Mouse (Mus musculus): ENCODE results near the gene Clic5.

The Clic5 gene

DNA sequence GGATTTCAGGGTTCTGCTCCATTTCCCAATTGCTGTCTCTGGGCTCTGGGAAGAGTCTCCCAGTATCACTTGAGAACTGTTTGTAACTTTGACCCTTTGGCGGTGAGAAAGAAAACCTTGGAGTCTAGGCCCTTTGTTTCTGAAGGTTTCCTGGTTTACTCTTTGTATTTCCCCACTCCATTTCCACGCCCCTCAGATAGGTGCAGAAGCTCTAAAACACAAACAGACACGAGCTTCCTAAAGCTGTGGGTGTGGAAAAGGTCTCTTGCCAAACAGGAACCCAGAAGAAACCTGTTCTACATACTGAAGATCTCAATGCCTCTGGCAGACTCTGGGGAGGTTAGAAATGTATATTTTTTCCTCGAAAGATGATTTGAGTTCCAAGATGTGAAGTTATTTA lies 10.8 kb downstream of the Clic5 start:
- no peak for DNase-seq (ENCODE audit: low spot score)

DNA sequence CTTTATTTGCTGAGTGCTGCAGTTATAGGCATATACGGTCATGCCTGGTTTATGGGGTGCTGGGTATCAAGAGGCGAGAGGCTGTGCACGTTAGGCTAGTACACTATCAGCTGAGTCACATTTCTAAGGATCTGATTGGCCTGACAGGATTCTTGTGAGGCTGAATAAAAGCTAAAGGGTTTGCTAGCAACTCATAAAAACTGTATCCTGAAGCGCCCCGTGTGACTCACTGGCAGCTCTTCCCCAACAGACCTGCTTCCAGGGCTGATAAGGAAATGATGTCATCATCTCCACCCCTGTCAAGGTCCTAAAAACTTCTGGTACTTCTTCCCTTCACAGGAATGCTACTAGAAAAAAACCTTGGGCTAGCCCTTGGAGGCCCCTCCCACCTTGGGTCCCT lies 14.6 kb downstream of the Clic5 start:
- DNase-seq (ENCODE audit: low spot score): no peak

GRCm38 (mm10) chr17:44204787-44205186 lies 16.4 kb downstream of the Clic5 start:
- no peak for DNase-seq (ENCODE audit: low spot score)

GRCm38 (mm10) chr17:44205562-44205961 lies 17.2 kb downstream of the Clic5 start:
- DNase-seq (ENCODE audit: low spot score): no peak

GRCm38 (mm10) chr17:44208900-44209299 lies 20.5 kb downstream of the Clic5 start:
- no peak for DNase-seq (ENCODE audit: low spot score)

DNA sequence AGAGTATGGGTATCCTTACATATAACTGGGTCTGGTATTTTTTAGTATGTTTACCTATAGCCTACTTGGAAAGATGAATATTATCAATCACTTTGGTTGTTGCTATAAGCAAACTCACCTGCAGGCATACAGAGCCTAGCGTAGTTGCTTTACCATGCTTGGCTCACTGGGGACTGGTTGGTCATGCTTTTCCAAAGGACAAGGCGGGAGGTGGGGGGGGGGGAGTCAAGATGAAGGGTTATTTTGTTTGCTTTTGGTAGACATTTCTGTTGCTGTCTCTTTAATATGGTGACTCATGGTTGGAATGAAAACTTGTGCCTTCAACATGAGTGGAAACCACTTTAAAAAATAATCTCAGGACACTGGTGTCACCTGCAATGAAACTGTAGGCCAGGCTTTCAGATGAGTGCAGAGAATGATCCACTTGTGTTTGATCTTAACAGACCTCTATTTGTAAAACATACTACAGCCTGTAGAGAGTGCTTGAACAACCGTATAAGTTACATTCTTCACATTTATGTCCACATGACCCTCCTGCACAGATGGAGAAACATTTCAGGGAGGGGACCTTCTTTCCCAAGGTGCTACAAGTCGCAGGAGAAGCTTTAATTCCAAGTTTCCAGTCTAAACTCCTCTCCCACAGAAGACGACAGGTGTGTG lies 24.7 kb downstream of the Clic5 start:
- DNase-seq (ENCODE audit: low spot score): no peak

DNA sequence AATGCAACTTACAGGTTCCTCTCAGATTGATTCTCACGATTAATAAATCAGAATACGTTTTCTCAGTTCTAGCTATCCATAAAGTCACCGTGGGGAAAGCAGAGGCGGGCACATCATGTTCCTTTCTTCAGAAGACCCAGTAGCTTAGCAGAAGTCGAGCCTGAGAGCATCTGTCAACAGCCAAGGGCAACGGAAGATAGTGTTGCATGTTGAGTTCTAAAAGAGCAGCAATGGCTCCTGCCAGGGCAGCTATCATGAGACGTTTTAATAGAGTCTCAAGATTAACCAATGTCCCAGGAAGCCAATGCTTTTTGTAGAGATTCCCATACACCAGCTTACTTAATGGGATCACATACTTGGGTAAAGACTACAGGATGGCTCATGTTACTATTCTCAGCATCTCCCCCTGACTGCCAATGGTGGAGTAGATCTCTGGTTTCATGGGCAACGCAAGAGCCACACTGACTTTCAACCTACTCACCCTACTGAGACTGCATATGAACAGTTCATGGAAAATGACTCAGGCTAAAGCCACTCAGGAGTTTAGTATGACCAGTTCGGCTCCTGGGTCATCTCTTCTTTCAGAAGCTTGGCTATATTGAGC lies 26.9 kb downstream of the Clic5 start:
- no peak for DNase-seq (ENCODE audit: low spot score)

DNA sequence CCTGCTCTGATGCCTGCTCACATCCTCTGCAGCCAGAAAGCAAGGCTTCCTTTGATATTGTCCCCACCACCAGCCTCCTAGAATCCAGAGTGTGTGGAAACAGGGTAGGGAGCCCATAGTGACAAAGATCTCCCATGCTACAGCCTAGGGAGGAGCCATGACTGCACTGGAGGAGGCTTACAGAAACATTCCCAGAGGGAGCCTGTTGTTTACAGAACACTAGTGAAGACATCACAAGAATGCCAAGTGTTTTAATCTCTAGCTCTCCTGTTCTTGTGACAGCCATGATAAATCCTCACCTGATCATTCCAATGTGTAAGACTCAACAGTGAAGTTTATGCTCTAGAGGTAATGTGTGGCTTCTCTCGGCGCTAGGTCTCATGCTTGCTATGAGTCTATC lies 28.8 kb downstream of the Clic5 start:
- no peak for DNase-seq (ENCODE audit: low spot score)

DNA sequence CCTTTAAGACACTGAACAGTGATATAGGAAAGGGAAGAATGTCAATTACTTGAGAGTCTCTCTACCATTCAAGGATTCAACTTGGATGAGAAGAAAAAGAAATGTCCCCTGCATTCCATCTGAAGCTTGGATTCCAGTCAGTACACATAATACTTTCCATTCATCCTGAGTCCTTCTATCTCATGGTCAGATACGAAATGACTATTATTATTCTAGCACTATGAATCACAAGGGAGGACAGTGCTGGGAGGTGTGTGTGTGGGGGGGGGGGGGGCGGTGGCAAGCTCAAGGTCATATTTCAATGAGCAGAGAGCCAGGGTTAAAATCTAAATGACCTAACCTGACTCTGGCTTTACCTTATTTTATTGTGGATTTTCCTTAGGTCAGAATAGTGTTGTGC lies 31.6 kb downstream of the Clic5 start:
- no peak for DNase-seq (ENCODE audit: low spot score)

DNA sequence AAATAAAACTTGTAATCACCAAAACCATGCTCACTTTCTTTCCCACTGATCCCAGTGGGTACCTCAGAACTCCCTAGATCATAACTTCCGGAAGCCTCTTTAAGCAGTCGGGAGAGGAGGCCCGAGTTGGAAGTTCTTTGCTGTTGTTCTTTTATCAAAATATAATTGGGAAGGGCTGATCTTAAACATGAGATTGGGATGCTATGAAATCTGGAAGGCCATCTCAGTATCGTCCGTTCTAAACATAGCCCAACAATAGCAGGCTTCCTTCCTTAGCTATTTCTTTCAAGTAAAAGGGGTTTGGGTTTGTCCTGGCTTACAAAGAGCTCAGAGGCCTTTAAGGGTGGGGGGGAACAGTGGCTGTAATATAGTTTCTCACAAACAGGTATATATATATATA lies 40.0 kb downstream of the Clic5 start:
- DNase-seq (ENCODE audit: low spot score): no peak

GRCm38 (mm10) chr17:44230083-44230482 lies 41.7 kb downstream of the Clic5 start:
- no peak for DNase-seq (ENCODE audit: low spot score)

DNA sequence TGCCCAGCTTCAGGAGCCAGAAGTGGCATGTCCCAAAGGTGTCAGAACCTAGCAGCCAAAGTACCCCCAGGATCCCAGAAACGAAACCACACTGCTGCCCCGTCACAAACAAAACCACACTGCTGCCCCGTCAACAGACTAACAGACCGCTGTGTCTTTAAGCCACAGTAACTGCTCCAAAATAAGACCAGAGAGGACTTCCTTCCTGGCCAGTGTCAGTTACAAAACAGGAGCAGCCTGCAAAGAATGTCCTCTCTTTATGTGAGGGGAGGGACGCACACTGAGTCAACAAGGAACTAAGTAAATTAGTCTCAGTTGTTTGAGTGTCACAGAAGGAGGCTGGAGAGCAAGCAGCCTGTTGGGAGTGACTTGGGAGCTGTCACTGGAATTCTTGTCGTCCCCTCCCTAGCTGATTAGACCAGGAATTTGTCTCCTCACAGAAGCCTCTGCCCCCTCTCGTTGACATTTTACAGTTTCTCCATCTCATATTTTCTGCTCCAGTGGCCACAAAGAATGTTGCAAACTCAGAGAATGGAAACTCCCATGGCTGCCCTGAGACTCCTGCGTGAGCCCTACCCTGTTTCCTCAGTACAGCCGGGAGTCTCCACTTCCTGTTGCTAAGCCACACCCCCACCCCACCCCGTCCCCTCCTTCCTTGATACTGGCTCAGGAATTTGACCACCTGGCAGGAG lies 50.8 kb downstream of the Clic5 start:
- no peak for DNase-seq (ENCODE audit: low spot score)

DNA sequence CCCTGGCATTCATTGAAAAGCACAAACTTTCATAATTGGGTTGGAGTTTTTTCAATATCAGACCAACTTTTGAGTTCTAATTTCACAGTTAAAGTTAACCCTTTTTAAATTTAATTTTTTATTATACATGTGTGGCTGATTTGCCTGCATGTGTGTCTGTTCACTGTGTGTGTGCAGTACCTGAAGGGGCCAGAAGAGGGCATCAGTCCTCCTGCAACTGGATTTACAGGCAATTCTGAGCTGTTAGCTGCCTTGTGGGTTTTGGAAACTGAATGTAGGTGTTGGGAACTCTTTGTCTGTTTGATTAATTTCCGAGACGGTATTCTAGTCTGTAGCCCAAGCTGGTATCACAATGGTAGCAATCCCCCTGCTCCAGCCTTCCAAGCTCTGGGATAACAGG lies 52.4 kb downstream of the Clic5 start:
- DNase-seq (ENCODE audit: low spot score): no peak

GRCm38 (mm10) chr17:44244096-44244495 lies 55.7 kb downstream of the Clic5 start:
- no peak for DNase-seq (ENCODE audit: low spot score)

DNA sequence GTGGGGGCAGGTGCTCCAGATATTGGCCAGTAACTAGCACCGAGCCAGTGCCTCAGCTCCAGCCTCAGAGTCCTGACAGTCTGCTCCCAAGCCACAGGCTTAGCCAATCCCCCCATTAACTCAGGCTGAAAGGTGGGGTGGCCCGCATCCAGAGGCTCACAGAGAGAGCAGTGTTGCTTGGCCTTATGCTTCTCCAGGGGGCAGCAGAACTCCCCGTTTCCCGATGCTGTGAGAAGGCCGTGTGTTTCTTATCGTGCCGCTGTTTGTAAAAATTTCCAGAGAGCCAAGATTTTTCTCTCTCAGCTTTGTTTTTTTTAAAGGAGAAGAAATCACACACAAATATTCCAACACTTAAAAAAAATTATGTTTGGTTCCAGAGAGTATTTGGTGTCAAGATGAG lies 56.2 kb downstream of the Clic5 start:
- DNase-seq (ENCODE audit: low spot score): no peak

DNA sequence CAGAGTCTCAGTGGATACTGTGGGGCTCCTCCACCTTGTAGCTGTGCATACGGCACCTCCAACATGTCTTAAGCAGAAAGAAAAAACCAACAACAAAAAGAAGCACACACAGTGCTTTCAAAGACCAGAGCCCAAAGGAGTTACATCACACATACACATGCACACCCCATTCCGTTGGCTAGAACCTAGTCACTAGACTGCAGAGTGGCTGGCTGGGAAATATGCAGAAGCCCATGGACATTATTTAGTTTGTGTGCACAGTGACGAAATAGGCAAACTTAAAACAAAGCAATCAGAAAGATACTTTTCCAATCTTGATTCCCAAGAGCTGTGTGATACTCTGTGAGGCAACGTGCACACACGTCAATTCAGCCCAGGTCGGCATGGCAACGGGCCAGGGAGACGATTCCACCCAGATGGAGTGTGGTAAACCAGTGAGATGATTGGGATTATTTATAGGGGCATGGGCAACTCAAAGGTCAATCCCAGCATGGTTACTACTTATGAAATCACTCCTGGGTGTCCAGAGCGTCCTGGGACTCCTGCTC lies 57.8 kb downstream of the Clic5 start:
- DNase-seq (ENCODE audit: low spot score): no peak

GRCm38 (mm10) chr17:44249544-44249943 lies 61.2 kb downstream of the Clic5 start:
- DNase-seq (ENCODE audit: low spot score): no peak

- no peak for DNase-seq (ENCODE audit: low spot score)
Measured at GRCm38 (mm10) chr17:44252653-44253052, 64.3 kb downstream of the Clic5 start.

- DNase-seq (ENCODE audit: low spot score): no peak
Measured at GRCm38 (mm10) chr17:44254698-44255097, 66.3 kb downstream of the Clic5 start.

GRCm38 (mm10) chr17:44256583-44256982 lies 68.2 kb downstream of the Clic5 start:
- DNase-seq (ENCODE audit: low spot score): peak; percentile 79

GRCm38 (mm10) chr17:44259245-44259644 lies 70.9 kb downstream of the Clic5 start:
- DNase-seq (ENCODE audit: low spot score): no peak

GRCm38 (mm10) chr17:44261594-44262202 lies 73.3 kb downstream of the Clic5 start:
- peak; percentile 80 for DNase-seq (ENCODE audit: low spot score)

- DNase-seq (ENCODE audit: low spot score): no peak
Measured at GRCm38 (mm10) chr17:44270043-44270442, 81.7 kb downstream of the Clic5 start.
